Mouse (Mus musculus) hindbrain, embryonic 12.5 days (tissue): ENCODE measurements around the gene Obox8. TPM values are rescaled to one million over a fixed set of nuclear protein-coding genes. Genes with fewer than 3 reads are reported as not detected.

ENCODE experiments used
- ATAC-seq: fragments of 200-750 bp; cut with Nextera tagmentation; 2 replicates; pipeline ENCODE4 v1.8.0; 2017; ENCODE audit warnings: moderate TSS enrichment; ENCODE audit not compliant: low FRiP score
- H3K27ac ChIP-seq: fragments of 300-500 bp; sonication (generic); 2 replicates; pipeline ENCODE4 v1.5.1; 2016; ENCODE audit warnings: mild to moderate bottlenecking
- H3K27me3 ChIP-seq: fragments of 300-500 bp; sonication (generic); 2 replicates; pipeline ENCODE4 v1.6.1; 2016; ENCODE audit warnings: mild to moderate bottlenecking
- H3K36me3 ChIP-seq: fragments of 300-500 bp; sonication (generic); 2 replicates; pipeline ENCODE4 v1.6.1; 2016; ENCODE audit warnings: mild to moderate bottlenecking
- H3K4me1 ChIP-seq: fragments of 300-500 bp; sonication (generic); 2 replicates; pipeline ENCODE4 v1.6.1; 2016
- H3K4me2 ChIP-seq: fragments of 300-500 bp; sonication (generic); replicated peaks from 2 replicates; pipeline ENCODE4 v1.6.1; 2016; ENCODE audit warnings: mild to moderate bottlenecking
- H3K4me3 ChIP-seq: fragments of 300-500 bp; sonication (generic); 2 replicates; pipeline ENCODE4 v1.5.1; 2016; ENCODE audit warnings: mild to moderate bottlenecking
- H3K9ac ChIP-seq: fragments of 300-500 bp; sonication (generic); 2 replicates; pipeline ENCODE4 v1.6.1; 2016; ENCODE audit warnings: mild to moderate bottlenecking, moderate library complexity
- H3K9me3 ChIP-seq: fragments of 300-500 bp; sonication (generic); replicated peaks from 2 replicates; pipeline ENCODE4 v1.6.1; 2016; ENCODE audit warnings: mild to moderate bottlenecking
- WGBS: fragments of 180-500 bp; shearing (Covaris S2); methylation state at CpG from one replicate; pipeline ENCODE4 v1.1.7; 2016; 5-methylcytosine and 5-hydroxymethylcytosine counted together
- polyA plus RNA-seq: library from polyadenylated mRNA; unstranded; fragments of >200 nt; fragmentation: Nextera tagmentation; extraction: Ambion mirVana; gene quantifications from 2 replicates; pipeline ENCODE4 v1.2.1, GENCODE M21; 2016

Obox8 gene
- polyA plus RNA-seq, result not detected in 2 replicates

- Histone ChIP-seq H3K27ac (no peak within 1 kb of the TSS), H3K4me3 (no peak within 1 kb of the TSS), H3K36me3 (no peaks in the 10 kb centered on the region), H3K4me2 (no peak within 1 kb of the TSS), H3K9ac (no peak within 1 kb of the TSS), H3K4me1 (no peaks in the 10 kb centered on the region), H3K9me3 (peaks cover 60% of the 10 kb centered on the region), H3K27me3 (no peaks in the 10 kb centered on the region)
- 85% methylated on average over 2 of the region's 2 CpGs for WGBS
- no peak for ATAC-seq
Measured at GRCm38 (mm10) chr7:14333457-14333856, at the start of gene Obox8. Gene Obox8 (minus strand): TSS chr7:14333557.

- H3K9me3 ChIP-seq, result 0 out of 2 replicates have a peak, but pooled peaks cover 3% of the 10 kb centered on the region
- H3K27ac ChIP-seq, result no peak overlapping the region
- no peak overlapping the region for H3K4me3 ChIP-seq
- ATAC-seq, result no peak
- no peaks in the 10 kb centered on the region for H3K4me1 ChIP-seq
- H3K27me3 ChIP-seq, result no peaks in the 10 kb centered on the region
- no peak overlapping the region for H3K4me2 ChIP-seq
- H3K9ac ChIP-seq, result no peak overlapping the region
- 36% methylated on average over 2 of the region's 2 CpGs for WGBS
- H3K36me3 ChIP-seq, result no peaks in the 10 kb centered on the region
Measured at GRCm38 (mm10) chr7:14317209-14317608, 16.1 kb downstream of the Obox8 start.

GRCm38 (mm10) chr7:14308671-14309070 is 24.7 kb downstream of the Obox8 start:
- H3K4me2 ChIP-seq, result no peak overlapping the region
- H3K9ac ChIP-seq, result no peak overlapping the region
- 79% methylated on average over 3 of the region's 3 CpGs for WGBS
- ATAC-seq, result no peak
- H3K36me3 ChIP-seq, result no peaks in the 10 kb centered on the region
- H3K27ac ChIP-seq, result no peak overlapping the region
- H3K4me1 ChIP-seq, result no peaks in the 10 kb centered on the region
- H3K4me3 ChIP-seq, result no peak overlapping the region
- no peaks in the 10 kb centered on the region for H3K27me3 ChIP-seq
- H3K9me3 ChIP-seq, result peaks cover 25% of the 10 kb centered on the region

- no peak overlapping the region for H3K4me2 ChIP-seq
Measured at GRCm38 (mm10) chr7:14307571-14307970, 25.8 kb downstream of the Obox8 start.

More at GRCm38 (mm10) chr7:14307571-14307970, 25.8 kb downstream of the Obox8 start:
- no peak for ATAC-seq
- H3K27me3 ChIP-seq, result no peaks in the 10 kb centered on the region
- no peaks in the 10 kb centered on the region for H3K36me3 ChIP-seq
- WGBS, result 85% methylated on average over 6 of the region's 6 CpGs
- H3K27ac ChIP-seq, result no peak overlapping the region
- no peak overlapping the region for H3K9ac ChIP-seq
- no peak overlapping the region for H3K4me3 ChIP-seq
- H3K4me1 ChIP-seq, result no peaks in the 10 kb centered on the region
- peaks cover 25% of the 10 kb centered on the region for H3K9me3 ChIP-seq

Other genes with a start within 250 kb of the Obox8 start
- not detected in 2 replicates for gene Sult2a3, start 210.5 kb downstream of the Obox8 start, polyA plus RNA-seq
- gene Sult2a6, start 78.7 kb downstream of the Obox8 start, polyA plus RNA-seq, result not detected in 2 replicates
- gene Sult2a8, start 113.2 kb upstream of the Obox8 start, polyA plus RNA-seq, result not detected in 2 replicates
- gene Sult2a7, start 160.7 kb upstream of the Obox8 start, polyA plus RNA-seq, result not detected in 2 replicates
- gene Vmn1r90, start 229.9 kb upstream of the Obox8 start, polyA plus RNA-seq, result 0.30 and 0.38 TPM in 2 replicates